Mouse (Mus musculus) CD4-positive, CD25-positive, alpha-beta regulatory T cell, adult 4 months (primary cell): ENCODE measurements around the gene Hist2h2aa1. TPM values are rescaled to one million over a fixed set of nuclear protein-coding genes. Genes with fewer than 3 reads are reported as not detected.
"Not testable (repeated sequence)": the region's sequence is repeated elsewhere in the genome, so short reads cannot be mapped to it uniquely, and the experiment has no call there.

Source experiments
- ATAC-seq: one replicate; pipeline ENCODE4 v1.8.0; 2017
- polyA plus RNA-seq, 2 experiments: library from polyadenylated mRNA; unstranded; fragments of 100-300 nt; shearing (Covaris generic); gene quantifications; one replicate each; pipeline ENCODE4 v1.2.1; 2017

Hist2h2aa1 gene
- polyA plus RNA-seq, 2 experiments from 2014 or later = 21.7 TPM; not detected in 1

GRCm38 (mm10) chr3:96280660-96281059 is 35.4 kb downstream of the Hist2h2aa1 start:
- ATAC-seq = no peak

GRCm38 (mm10) chr3:96284457-96284856 is 39.2 kb downstream of the Hist2h2aa1 start:
- ATAC-seq = no peak

- not testable (repeated sequence) for ATAC-seq
Observed at GRCm38 (mm10) chr3:96287334-96287733, 42.0 kb downstream of the Hist2h2aa1 start.

GRCm38 (mm10) chr3:96289201-96289600 is 43.9 kb downstream of the Hist2h2aa1 start:
- no peak for ATAC-seq

GRCm38 (mm10) chr3:96290727-96291126 is 45.4 kb downstream of the Hist2h2aa1 start:
- not testable (repeated sequence) for ATAC-seq

- ATAC-seq = no peak
Observed at GRCm38 (mm10) chr3:96292641-96293040, 47.3 kb downstream of the Hist2h2aa1 start.

GRCm38 (mm10) chr3:96293368-96293767 is 48.1 kb downstream of the Hist2h2aa1 start:
- no peak for ATAC-seq

- no peak for ATAC-seq
Observed at GRCm38 (mm10) chr3:96293787-96294186, 48.5 kb downstream of the Hist2h2aa1 start, which contains the start of gene Fcgr1. Gene Fcgr1 (minus strand): TSS chr3:96293969.

Other genes starting within 250 kb of the Hist2h2aa1 start
- 10 to 100 TPM in 1 of 2 experiments, 1 to 10 TPM in 1; 9.8 to 10.1 TPM for gene Plekho1, start 249.5 kb upstream of the Hist2h2aa1 start, polyA plus RNA-seq
- 10 to 100 TPM; 22.2 to 24.3 TPM for gene Vps45, start 187.0 kb upstream of the Hist2h2aa1 start, polyA plus RNA-seq
- 10 to 100 TPM in 1 of 2 experiments, 1 to 10 TPM in 1; 9.1 to 13.3 TPM for gene Otud7b, start 141.0 kb upstream of the Hist2h2aa1 start, polyA plus RNA-seq
- 1 to 10 TPM; 2.3 to 2.4 TPM for gene Mtmr11, start 83.5 kb upstream of the Hist2h2aa1 start, polyA plus RNA-seq
- gene Sf3b4, start 73.2 kb upstream of the Hist2h2aa1 start, polyA plus RNA-seq = 10 to 100 TPM; 53.4 to 58.5 TPM
- gene Sv2a, start 64.3 kb upstream of the Hist2h2aa1 start, polyA plus RNA-seq = 1 to 10 TPM in 1 of 2 experiments, under 1 TPM in 1; 0.80 to 2.0 TPM
- gene Bola1, start 25.8 kb upstream of the Hist2h2aa1 start, polyA plus RNA-seq = 10 to 100 TPM; 30.5 to 33.8 TPM
- gene Hist2h2ab, start 25.6 kb upstream of the Hist2h2aa1 start, polyA plus RNA-seq = not detected
- 1 to 10 TPM; 5.5 to 5.8 TPM for gene Hist2h2ac, start 24.6 kb upstream of the Hist2h2aa1 start, polyA plus RNA-seq
- gene Hist2h2be, start 24.4 kb upstream of the Hist2h2aa1 start, polyA plus RNA-seq = 1 to 10 TPM; 1.6 to 2.6 TPM
- gene Hist2h3c2, start 6.4 kb upstream of the Hist2h2aa1 start, polyA plus RNA-seq = not detected
- gene Hist2h2aa2, start 5.2 kb upstream of the Hist2h2aa1 start, polyA plus RNA-seq = 10 to 100 TPM; 32.4 to 55.4 TPM
- not detected for gene Hist2h3c1, start 1.2 kb downstream of the Hist2h2aa1 start, polyA plus RNA-seq
- gene Hist2h4, start 17.8 kb downstream of the Hist2h2aa1 start, polyA plus RNA-seq = 1 to 10 TPM; 7.0 to 7.1 TPM
- gene Hist2h3b, start 23.2 kb downstream of the Hist2h2aa1 start, polyA plus RNA-seq = 1 to 10 TPM; 7.4 to 9.9 TPM
- 1 to 10 TPM; 6.3 to 8.4 TPM for gene Hist2h2bb, start 24.3 kb downstream of the Hist2h2aa1 start, polyA plus RNA-seq
- gene Fcgr1, start 48.5 kb downstream of the Hist2h2aa1 start, polyA plus RNA-seq = under 1 TPM in 1 of 2 experiments, not detected in 1; 0.46 TPM
- not detected for gene BC107364, start 206.8 kb downstream of the Hist2h2aa1 start, polyA plus RNA-seq